Mouse (Mus musculus): ENCODE measurements at regions not wholly inside any gene's neighbourhood (a gene's known extent, or its start where the extent isn't known, plus 50 kb on each side); places are given as distances from the start of the nearest gene placed in this dataset.
"Not testable (repeated sequence)": the region's sequence is repeated elsewhere in the genome, so short reads cannot be mapped to it uniquely, and the experiment has no call there.

DNA sequence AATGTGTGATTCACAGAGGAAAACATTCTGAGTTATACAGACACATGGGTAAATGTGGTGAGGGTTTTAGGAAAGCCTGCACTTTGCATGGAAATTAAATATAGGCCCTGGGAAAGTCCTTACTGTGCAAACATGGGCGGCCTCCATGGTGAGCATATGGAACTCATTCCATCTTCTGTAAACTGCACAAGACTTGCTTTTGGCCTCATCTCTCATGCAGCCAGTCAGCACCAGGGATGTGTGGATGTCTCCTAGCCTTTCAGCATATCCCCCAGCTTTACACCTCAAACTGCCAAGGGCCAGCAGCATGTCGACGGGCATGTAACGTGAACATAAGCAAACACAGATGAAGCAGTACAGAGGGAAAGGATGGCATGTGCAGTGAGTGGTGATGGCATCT, 364.7 kb upstream of the 1700008P02Rik start:
- no peak for ATAC-seq (replicated peaks)
- Histone ChIP-seq H3K27me3 (replicated peaks) (no peaks in the 10 kb centered on the region), H3K36me3 (replicated peaks) (no peaks in the 10 kb centered on the region), H3K4me1 (no peaks in the 10 kb centered on the region), H3K9me3 (no peaks in the 10 kb centered on the region), H3K9ac (no peak overlapping the region), H3K27ac (no peak overlapping the region), H3K4me3 (no peak overlapping the region), H3K4me2 (no peak overlapping the region)
- WGBS, result 87% methylated on average over 4 of the region's 4 CpGs

DNA sequence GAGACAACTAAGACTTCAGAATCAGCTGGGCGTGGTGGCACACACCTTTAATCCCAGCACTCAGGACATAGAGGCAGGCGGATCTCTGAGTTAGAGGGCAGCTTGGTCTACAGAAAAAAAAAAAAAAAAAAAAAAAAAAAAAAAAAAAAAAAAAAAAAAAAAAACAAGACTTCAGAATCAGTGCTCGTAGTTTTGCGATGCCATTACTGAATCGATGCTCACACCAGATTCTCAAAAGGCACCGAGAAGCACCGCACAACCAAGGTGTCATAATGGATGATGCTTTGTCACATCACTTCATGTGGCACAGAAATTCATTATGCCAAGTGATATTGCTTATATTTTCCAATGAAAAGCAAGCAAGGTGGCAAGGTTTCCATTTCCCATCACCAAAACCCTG, 337.4 kb upstream of the 1700008P02Rik start:
- no peak overlapping the region for H3K27ac ChIP-seq
- ATAC-seq (replicated peaks), result no peak
- no peaks in the 10 kb centered on the region for H3K36me3 ChIP-seq (replicated peaks)
- no peaks in the 10 kb centered on the region for H3K4me1 ChIP-seq
- no peak overlapping the region for H3K9ac ChIP-seq
- no peaks in the 10 kb centered on the region for H3K27me3 ChIP-seq (replicated peaks)
- no peak overlapping the region for H3K4me2 ChIP-seq
- no peaks in the 10 kb centered on the region for H3K9me3 ChIP-seq
- H3K4me3 ChIP-seq, result no peak overlapping the region
- WGBS, result 92% methylated on average over 7 of the region's 7 CpGs

DNA sequence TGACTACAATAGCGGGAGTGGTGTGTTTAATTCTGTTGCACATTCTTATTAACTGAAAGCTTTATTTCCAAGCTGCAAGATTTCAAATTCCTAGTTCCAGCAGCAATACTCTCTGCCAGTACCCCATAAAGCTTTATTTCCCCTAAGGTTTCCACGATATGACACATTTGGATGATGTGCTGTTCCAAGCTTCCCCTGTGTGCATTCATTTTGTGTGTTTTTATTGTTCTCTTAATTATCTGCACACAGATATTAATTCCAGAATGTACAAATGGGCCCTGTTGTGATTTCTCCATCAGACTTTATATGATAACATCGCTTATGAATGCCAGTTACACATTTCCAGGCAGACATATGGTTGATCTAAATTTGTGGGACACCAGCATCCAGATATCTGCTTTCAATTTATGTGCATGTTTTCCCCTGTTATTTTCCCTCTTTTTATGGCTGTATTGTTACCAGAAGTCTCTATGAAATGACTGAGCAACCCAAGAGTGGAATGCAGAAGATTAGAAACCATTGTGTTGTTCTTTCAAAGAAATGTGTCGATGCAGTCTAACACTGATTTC, 312.4 kb upstream of the 1700008P02Rik start:
- H3K4me2 ChIP-seq, result no peak overlapping the region

DNA sequence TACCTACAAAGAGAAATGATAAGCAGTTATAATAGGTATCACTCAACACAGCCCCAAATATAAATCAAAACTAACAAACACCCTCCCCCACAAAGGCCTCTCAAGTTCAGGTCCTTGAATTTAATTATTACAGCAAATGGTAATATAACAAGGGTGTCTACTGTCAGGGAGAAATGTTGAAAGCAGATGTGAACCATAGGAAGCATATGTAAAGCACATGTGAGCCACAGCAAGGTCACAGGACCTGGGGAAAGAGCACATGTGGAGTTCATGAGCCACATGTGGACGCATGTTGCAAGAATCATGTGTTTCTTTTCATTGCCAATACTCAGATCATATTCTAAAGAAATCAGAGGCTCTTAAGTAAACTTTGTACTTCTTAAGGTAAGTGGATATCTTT, 306.5 kb upstream of the 1700008P02Rik start:
- no peaks in the 10 kb centered on the region for H3K4me1 ChIP-seq
- 79% methylated on average over 1 of the region's 1 CpGs for WGBS
- no peaks in the 10 kb centered on the region for H3K9me3 ChIP-seq
- no peak overlapping the region for H3K27ac ChIP-seq
- H3K4me2 ChIP-seq, result no peak overlapping the region
- no peak for ATAC-seq (replicated peaks)
- H3K4me3 ChIP-seq, result no peak overlapping the region
- H3K27me3 ChIP-seq (replicated peaks), result no peaks in the 10 kb centered on the region
- H3K9ac ChIP-seq, result no peak overlapping the region
- H3K36me3 ChIP-seq (replicated peaks), result no peaks in the 10 kb centered on the region

More for the DNA sequence above, 312.4 kb upstream of the 1700008P02Rik start:
- Histone ChIP-seq H3K27me3 (replicated peaks) (no peaks in the 10 kb centered on the region), H3K9ac (no peak overlapping the region), H3K4me3 (no peak overlapping the region), H3K36me3 (replicated peaks) (no peaks in the 10 kb centered on the region), H3K9me3 (no peaks in the 10 kb centered on the region), H3K27ac (no peak overlapping the region), H3K4me1 (no peaks in the 10 kb centered on the region)
- no peak for ATAC-seq (replicated peaks)
- 83% methylated on average over 4 of the region's 4 CpGs for WGBS

DNA sequence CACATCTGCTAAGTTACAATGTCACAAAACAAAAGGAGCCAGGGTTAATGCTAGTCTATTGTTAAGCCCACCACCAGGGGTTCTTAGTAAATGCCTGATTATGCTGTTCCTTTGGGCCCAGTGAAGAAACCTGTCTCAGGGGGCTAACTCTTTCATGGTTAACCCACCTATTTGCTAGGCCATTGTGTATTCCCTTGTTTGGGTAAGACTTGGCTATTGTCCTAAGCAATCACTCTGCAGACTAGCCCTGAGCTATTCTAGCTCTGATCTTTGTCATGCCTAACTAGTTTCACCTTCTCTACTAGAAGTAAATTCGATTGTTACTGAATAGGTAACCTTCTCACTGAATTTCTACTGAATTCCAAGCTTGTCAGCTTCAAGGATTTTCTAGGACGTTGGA, 302.4 kb upstream of the 1700008P02Rik start:
- not testable (repeated sequence) for H3K4me3 ChIP-seq; ATAC-seq (replicated peaks); H3K9me3 ChIP-seq; H3K4me2 ChIP-seq; H3K9ac ChIP-seq; H3K27ac ChIP-seq; H3K27me3 ChIP-seq (replicated peaks); H3K4me1 ChIP-seq; H3K36me3 ChIP-seq (replicated peaks)
- WGBS, result 55% methylated on average over 2 of the region's 2 CpGs

DNA sequence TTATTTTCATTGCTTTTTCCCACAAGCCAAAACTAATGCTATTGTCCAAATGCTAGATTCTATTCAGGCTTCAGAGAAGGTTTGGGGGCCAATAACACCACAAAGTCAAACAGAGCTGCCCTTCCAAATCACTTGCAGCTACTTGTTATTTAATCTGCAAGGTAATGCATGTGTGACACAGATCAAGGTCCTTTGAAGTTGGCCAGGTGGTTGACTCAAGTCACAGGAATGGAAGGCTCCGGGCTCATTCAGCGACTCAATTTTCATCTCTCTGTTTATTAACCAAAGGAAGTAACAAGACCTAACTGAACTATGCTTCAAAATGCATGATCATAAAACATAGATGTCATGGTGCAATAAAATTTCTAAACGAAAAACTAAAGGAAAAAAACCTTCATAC, 300.0 kb upstream of the 1700008P02Rik start:
- H3K27ac ChIP-seq, result no peak overlapping the region
- ATAC-seq (replicated peaks), result no peak
- no peaks in the 10 kb centered on the region for H3K9me3 ChIP-seq
- WGBS, result 80% methylated on average over 3 of the region's 3 CpGs
- no peaks in the 10 kb centered on the region for H3K27me3 ChIP-seq (replicated peaks)
- H3K9ac ChIP-seq, result no peak overlapping the region
- H3K36me3 ChIP-seq (replicated peaks), result no peaks in the 10 kb centered on the region
- no peak overlapping the region for H3K4me3 ChIP-seq
- H3K4me1 ChIP-seq, result no peaks in the 10 kb centered on the region
- no peak overlapping the region for H3K4me2 ChIP-seq

DNA sequence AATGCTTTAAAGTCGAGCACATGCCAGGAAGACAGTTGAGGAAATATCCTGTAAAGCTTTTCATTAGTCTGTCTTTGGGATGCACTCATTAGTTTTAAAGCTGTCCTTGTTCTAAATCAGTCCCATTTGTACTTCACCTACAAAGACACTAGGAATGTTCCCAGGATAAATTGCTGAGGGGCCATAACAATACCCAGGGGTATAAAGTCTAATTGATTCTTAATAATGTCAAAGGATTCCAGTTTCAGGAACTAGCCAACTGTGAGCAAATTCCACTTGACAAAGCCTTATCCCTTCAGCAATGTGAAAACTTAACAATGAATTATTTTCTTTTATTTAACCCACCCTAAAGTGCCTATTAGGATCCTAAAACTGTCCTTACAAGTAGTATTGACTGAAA, 267.7 kb upstream of the 1700008P02Rik start:
- WGBS, result 43% methylated on average over 1 of the region's 1 CpGs
- no peaks in the 10 kb centered on the region for H3K27me3 ChIP-seq (replicated peaks)
- H3K9me3 ChIP-seq, result no peaks in the 10 kb centered on the region
- H3K4me1 ChIP-seq, result no peaks in the 10 kb centered on the region
- no peak overlapping the region for H3K27ac ChIP-seq
- no peak overlapping the region for H3K4me3 ChIP-seq
- no peak for ATAC-seq (replicated peaks)
- no peaks in the 10 kb centered on the region for H3K36me3 ChIP-seq (replicated peaks)
- H3K4me2 ChIP-seq, result no peak overlapping the region
- H3K9ac ChIP-seq, result no peak overlapping the region

DNA sequence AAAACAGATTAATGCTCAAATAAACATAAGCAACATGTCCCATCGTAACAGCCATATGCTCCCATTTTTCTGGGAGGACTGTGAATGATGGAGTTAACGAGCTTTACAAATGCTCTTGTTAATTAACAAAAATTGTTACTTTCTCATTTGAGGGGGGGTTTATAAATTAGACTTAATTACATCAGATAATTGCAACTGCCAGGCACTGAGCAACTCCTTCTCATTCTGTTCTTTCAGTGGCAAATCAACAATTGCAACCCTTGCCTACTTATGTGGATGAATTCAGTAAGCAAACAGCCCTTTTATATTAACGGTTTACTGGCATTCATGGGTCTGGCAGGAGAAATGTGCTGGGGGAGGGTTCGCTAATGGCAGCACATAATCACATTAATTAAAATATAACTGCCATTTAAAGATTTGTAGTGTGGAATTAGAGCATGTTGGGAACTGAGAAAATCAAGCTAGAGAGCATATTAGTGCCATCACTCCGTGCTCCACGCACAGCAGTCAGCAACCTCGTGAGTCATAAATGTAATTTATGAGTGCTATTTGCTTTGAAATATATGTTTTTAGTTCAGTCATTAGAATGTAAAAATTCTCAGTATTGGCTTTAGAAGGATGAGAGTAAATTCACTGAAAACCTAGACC, 266.9 kb upstream of the 1700008P02Rik start:
- Histone ChIP-seq H3K9me3 (no peaks in the 10 kb centered on the region), H3K36me3 (replicated peaks) (no peaks in the 10 kb centered on the region), H3K27ac (no peak overlapping the region), H3K27me3 (replicated peaks) (no peaks in the 10 kb centered on the region), H3K4me3 (no peak overlapping the region), H3K4me1 (no peaks in the 10 kb centered on the region), H3K9ac (no peak overlapping the region), H3K4me2 (no peak overlapping the region)
- WGBS, result 52% methylated on average over 7 of the region's 7 CpGs
- ATAC-seq (replicated peaks), result peak; percentile 76

DNA sequence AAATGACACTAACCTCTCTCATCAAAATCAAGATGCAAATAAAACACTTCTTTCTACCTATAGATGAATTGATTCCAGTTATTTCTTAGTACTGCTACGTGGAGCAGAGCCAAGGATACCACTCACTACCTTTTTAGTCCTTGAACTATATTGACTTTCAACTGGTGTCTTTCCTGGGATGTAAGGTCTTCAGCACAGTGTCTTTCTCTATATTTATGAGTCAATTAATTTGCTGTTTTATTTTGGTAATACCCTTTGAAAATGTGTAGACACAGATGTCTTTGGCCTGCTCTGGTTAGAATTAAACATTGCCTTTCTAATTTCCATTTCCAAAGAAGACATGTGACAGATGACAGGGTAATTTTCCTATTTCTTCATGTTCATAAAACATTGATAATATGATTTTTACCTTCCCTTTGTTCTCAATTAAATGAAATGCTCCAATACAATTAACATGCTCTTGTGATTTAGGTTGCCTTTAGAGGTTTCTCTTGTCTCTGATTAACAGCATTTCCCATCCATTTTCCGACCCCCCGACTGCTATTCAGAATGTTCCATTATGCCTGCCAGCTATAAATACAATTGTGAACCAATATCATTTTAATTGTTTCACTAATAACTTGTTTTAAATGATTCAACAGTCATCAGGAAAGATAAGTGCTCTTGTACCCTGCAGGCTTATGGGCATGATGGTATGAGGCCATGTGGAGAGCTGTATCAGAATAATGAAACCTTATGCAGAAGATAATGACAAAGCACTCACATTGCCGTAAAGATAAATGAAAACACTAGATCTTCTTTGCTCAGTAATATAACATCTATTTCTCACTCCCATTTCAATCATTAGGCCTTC, 266.2 kb upstream of the 1700008P02Rik start:
- Histone ChIP-seq H3K36me3 (replicated peaks) (no peaks in the 10 kb centered on the region), H3K27ac (no peak overlapping the region), H3K4me1 (no peaks in the 10 kb centered on the region), H3K9ac (no peak overlapping the region), H3K4me2 (no peak overlapping the region), H3K27me3 (replicated peaks) (no peaks in the 10 kb centered on the region), H3K9me3 (no peaks in the 10 kb centered on the region), H3K4me3 (no peak overlapping the region)
- peak; percentile 84 for ATAC-seq (replicated peaks)
- WGBS, result 63% methylated on average over 4 of the region's 4 CpGs

DNA sequence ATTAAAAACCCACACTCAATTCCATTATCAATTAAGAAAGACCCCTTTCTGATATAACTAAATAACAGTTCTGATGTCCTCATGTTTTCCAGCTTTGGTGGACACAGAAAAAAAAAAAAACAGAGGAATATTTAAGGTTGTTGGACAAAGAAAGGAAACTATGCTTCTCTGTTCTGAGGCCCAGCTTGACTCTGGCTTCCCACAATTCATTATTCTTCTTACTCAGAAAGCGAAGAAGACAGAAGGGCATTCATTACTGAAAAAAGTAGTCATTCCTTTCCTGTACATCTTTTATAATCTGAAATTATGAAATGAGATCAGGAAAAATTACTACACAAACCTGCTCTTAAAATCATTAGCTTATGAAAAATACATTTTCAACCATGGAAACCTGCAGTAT, 263.2 kb upstream of the 1700008P02Rik start:
- H3K4me2 ChIP-seq, result no peak overlapping the region
- H3K27me3 ChIP-seq (replicated peaks), result no peaks in the 10 kb centered on the region
- WGBS, result 70% methylated on average over 1 of the region's 1 CpGs
- H3K4me1 ChIP-seq, result no peaks in the 10 kb centered on the region
- H3K36me3 ChIP-seq (replicated peaks), result no peaks in the 10 kb centered on the region
- no peak for ATAC-seq (replicated peaks)
- no peak overlapping the region for H3K27ac ChIP-seq
- no peaks in the 10 kb centered on the region for H3K9me3 ChIP-seq
- H3K4me3 ChIP-seq, result no peak overlapping the region
- H3K9ac ChIP-seq, result no peak overlapping the region

DNA sequence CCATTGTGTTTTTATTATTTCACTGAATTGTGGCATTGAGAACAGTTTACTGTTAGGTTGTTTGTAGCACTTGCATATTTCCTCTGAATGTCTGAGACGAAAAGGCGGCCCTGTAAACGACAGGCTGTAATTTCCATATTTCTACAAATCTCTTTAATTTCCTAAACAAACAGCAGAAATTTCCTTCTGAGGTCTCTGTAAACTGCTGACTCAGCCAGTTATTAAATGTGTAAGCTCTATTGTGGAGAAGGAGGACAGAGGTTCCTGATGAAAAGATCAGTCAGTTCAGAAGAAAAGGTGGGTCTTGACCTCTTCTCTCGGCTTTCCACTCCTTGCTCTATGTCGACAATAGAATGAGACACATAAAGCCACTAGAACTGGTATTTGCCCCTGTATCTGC, 256.0 kb upstream of the 1700008P02Rik start:
- 72% methylated on average over 5 of the region's 5 CpGs for WGBS
- ATAC-seq (replicated peaks), result no peak

DNA sequence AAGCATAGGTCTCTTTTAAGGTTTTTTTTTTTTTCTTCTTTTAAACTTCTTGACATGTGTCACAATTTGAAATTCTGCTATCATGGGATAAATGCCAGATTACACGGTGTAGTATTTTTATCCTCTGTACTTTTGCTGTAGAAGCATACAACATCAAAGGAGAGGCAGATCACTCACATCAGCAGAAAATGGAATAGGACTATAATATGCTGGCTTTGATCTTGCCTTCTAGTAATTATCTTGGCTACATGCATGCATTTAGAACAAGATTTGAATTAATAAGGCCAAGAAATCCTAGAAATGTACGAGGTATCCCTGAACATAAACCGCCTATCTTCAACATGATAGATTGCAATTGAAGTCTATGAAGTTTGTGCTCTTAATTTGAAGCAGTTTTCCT, 251.9 kb upstream of the 1700008P02Rik start:
- no peak overlapping the region for H3K4me3 ChIP-seq
- no peaks in the 10 kb centered on the region for H3K36me3 ChIP-seq (replicated peaks)
- WGBS, result 47% methylated on average over 3 of the region's 3 CpGs
- H3K4me2 ChIP-seq, result no peak overlapping the region
- peak; percentile 90 for ATAC-seq (replicated peaks)
- H3K9ac ChIP-seq, result no peak overlapping the region
- H3K4me1 ChIP-seq, result no peaks in the 10 kb centered on the region
- no peaks in the 10 kb centered on the region for H3K9me3 ChIP-seq
- no peak overlapping the region for H3K27ac ChIP-seq
- no peaks in the 10 kb centered on the region for H3K27me3 ChIP-seq (replicated peaks)

More for the DNA sequence above, 256.0 kb upstream of the 1700008P02Rik start:
- H3K36me3 ChIP-seq (replicated peaks), result no peaks in the 10 kb centered on the region
- no peak overlapping the region for H3K9ac ChIP-seq
- H3K9me3 ChIP-seq, result no peaks in the 10 kb centered on the region
- H3K27me3 ChIP-seq (replicated peaks), result no peaks in the 10 kb centered on the region
- H3K4me3 ChIP-seq, result no peak overlapping the region
- no peak overlapping the region for H3K4me2 ChIP-seq
- H3K27ac ChIP-seq, result no peak overlapping the region
- H3K4me1 ChIP-seq, result no peaks in the 10 kb centered on the region

Measured in midbrain, embryonic 15.5 days (tissue).